ENCODE assay signal across 32 mouse cellular contexts in genomic region chr3:128412157-128412556, GRCm38 (mm10).
DNase-seq lines count a peak whose midpoint lies in the region; ATAC-seq lines count a peak whose summit lies in the region.
"Had no signal": no experiment of that assay in that cellular context is flagged by ENCODE, and none has a peak within 500 bp of the region (broad histone marks: within the 10 kb centered on the region; RNA-seq: fewer than 3 reads in every experiment).

No protein-coding gene starts in this region.

- no peak overlapping the region for H3K4me3 ChIP-seq in forebrain, embryonic 14.5 days (ENCODE audit: low read depth, low read length)
- H3K4me3 ChIP-seq in forebrain, embryonic 15.5 days = no peak overlapping the region
- no peak overlapping the region for H3K4me3 ChIP-seq in midbrain, embryonic 11.5 days (ENCODE audit: low read depth, low read length)
- H3K4me3 ChIP-seq in midbrain, embryonic 13.5 days (replicated peaks) = no peak overlapping the region
- H3K4me3 ChIP-seq: embryonic facial prominence, embryonic 15.5 days; gastrocnemius, adult 2 months; limb, embryonic 10.5 days; limb, embryonic 15.5 days; liver, embryonic 13.5 days; midbrain, embryonic 10.5 days; neural tube, embryonic 13.5 days had no signal

- no peak overlapping the region for H3K27ac ChIP-seq in forebrain, embryonic 14.5 days (ENCODE audit: low read depth, low read length)
- no peak overlapping the region for H3K27ac ChIP-seq in forebrain, embryonic 15.5 days (replicated peaks)
- H3K27ac ChIP-seq in midbrain, embryonic 11.5 days (ENCODE audit: low read depth, low read length) = no peak overlapping the region
- no peak overlapping the region for H3K27ac ChIP-seq in midbrain, embryonic 13.5 days
- H3K27ac ChIP-seq: embryonic facial prominence, embryonic 15.5 days; gastrocnemius, adult 2 months; limb, embryonic 10.5 days; limb, embryonic 15.5 days; liver, embryonic 13.5 days; midbrain, embryonic 10.5 days; neural tube, embryonic 13.5 days; stomach, postnatal 0 days had no signal

- DNase-seq in embryo, embryonic 11 days = peak; percentile 23
- DNase-seq in embryo, embryonic 9.5 days (ENCODE audit: extremely low spot score) = no peak
- DNase-seq in forebrain, embryonic 14.5 days (ENCODE audit: low spot score) = peak; percentile 49
- DNase-seq in midbrain, embryonic 11.5 days (ENCODE audit: low spot score, missing footprints) = peak; percentile 84
- peak; percentile 17 for DNase-seq in R1 (ENCODE audit: low read depth, low spot score)
- no peak for DNase-seq in cerebellum, postnatal 36 days
- DNase-seq: adrenal gland, postnatal 25 days; cerebellum, adult 18-20 months; cerebellum, postnatal 10 days; gastrocnemius, adult 2 months; gastrocnemius, postnatal 36 days; heart, adult 18-20 months; heart, postnatal 36 days; kidney, adult 11 months; kidney, postnatal 14 days; layer of hippocampus, adult 9-11 months; liver, embryonic 13.5 days; lung, adult 2 months; lung, postnatal 14 days; right cerebral cortex, postnatal 4 days; thymus, adult 18-20 months; thymus, postnatal 36 days had no signal

- H3K9ac ChIP-seq in forebrain, embryonic 14.5 days (ENCODE audit: low read length) = no peak overlapping the region
- H3K9ac ChIP-seq in forebrain, embryonic 15.5 days (replicated peaks) = no peak overlapping the region
- no peak overlapping the region for H3K9ac ChIP-seq in midbrain, embryonic 11.5 days (ENCODE audit: low read length)
- H3K9ac ChIP-seq in midbrain, embryonic 13.5 days (replicated peaks) = no peak overlapping the region
- H3K9ac ChIP-seq: embryonic facial prominence, embryonic 15.5 days; limb, embryonic 15.5 days; liver, embryonic 13.5 days; neural tube, embryonic 13.5 days had no signal

- no peaks in the 10 kb centered on the region for H3K27me3 ChIP-seq in forebrain, embryonic 14.5 days (replicated peaks; ENCODE audit: control insufficient read depth, insufficient read depth, low read length)
- no peaks in the 10 kb centered on the region for H3K27me3 ChIP-seq in forebrain, embryonic 15.5 days
- H3K27me3 ChIP-seq in midbrain, embryonic 11.5 days (ENCODE audit: control insufficient read depth, insufficient read depth, low read length) = no peaks in the 10 kb centered on the region
- no peaks in the 10 kb centered on the region for H3K27me3 ChIP-seq in midbrain, embryonic 13.5 days
- H3K27me3 ChIP-seq: embryonic facial prominence, embryonic 15.5 days; limb, embryonic 15.5 days; liver, embryonic 13.5 days; neural tube, embryonic 13.5 days; Patski had no signal

- H3K4me1 ChIP-seq in forebrain, embryonic 14.5 days (ENCODE audit: control insufficient read depth, insufficient read depth, low read length) = no peaks in the 10 kb centered on the region
- no peaks in the 10 kb centered on the region for H3K4me1 ChIP-seq in forebrain, embryonic 15.5 days
- peaks cover 4% of the 10 kb centered on the region; the same call in 1 of the 2 replicates for H3K4me1 ChIP-seq in midbrain, embryonic 11.5 days (ENCODE audit: control insufficient read depth, insufficient read depth, low read length)
- H3K4me1 ChIP-seq in midbrain, embryonic 13.5 days (replicated peaks) = peaks cover 3% of the 10 kb centered on the region
- H3K4me1 ChIP-seq: embryonic facial prominence, embryonic 15.5 days; limb, embryonic 10.5 days; limb, embryonic 15.5 days; liver, embryonic 13.5 days; neural tube, embryonic 13.5 days had no signal

- peak; percentile 50; the same call in 1 of the 2 replicates for ATAC-seq in forebrain, embryonic 14.5 days
- ATAC-seq in forebrain, embryonic 15.5 days (replicated peaks) = no peak
- ATAC-seq in midbrain, embryonic 11.5 days (ENCODE audit: low FRiP score) = peak; percentile 84
- ATAC-seq in midbrain, embryonic 13.5 days = no peak
- ATAC-seq: Patski had no signal

- H3K36me3 ChIP-seq in forebrain, embryonic 14.5 days (ENCODE audit: control insufficient read depth, insufficient read depth, low read length) = no peaks in the 10 kb centered on the region
- H3K36me3 ChIP-seq in forebrain, embryonic 15.5 days = no peaks in the 10 kb centered on the region
- no peaks in the 10 kb centered on the region for H3K36me3 ChIP-seq in midbrain, embryonic 11.5 days (ENCODE audit: control insufficient read depth, insufficient read depth, low read length)
- H3K36me3 ChIP-seq in midbrain, embryonic 13.5 days = no peaks in the 10 kb centered on the region
- H3K36me3 ChIP-seq: embryonic facial prominence, embryonic 15.5 days; limb, embryonic 10.5 days; limb, embryonic 15.5 days; liver, embryonic 13.5 days; midbrain, embryonic 10.5 days; neural tube, embryonic 13.5 days had no signal

- no peaks in the 10 kb centered on the region for H3K9me3 ChIP-seq in forebrain, embryonic 14.5 days (replicated peaks; ENCODE audit: control insufficient read depth, low read length)
- no peaks in the 10 kb centered on the region for H3K9me3 ChIP-seq in forebrain, embryonic 15.5 days
- H3K9me3 ChIP-seq in midbrain, embryonic 11.5 days (ENCODE audit: control insufficient read depth, low read length) = no peaks in the 10 kb centered on the region
- H3K9me3 ChIP-seq in midbrain, embryonic 13.5 days = no peaks in the 10 kb centered on the region
- H3K9me3 ChIP-seq: embryonic facial prominence, embryonic 15.5 days; limb, embryonic 10.5 days; limb, embryonic 15.5 days; midbrain, embryonic 10.5 days; neural tube, embryonic 13.5 days had no signal

- H3K4me2 ChIP-seq in forebrain, embryonic 14.5 days (ENCODE audit: low read length) = no peak overlapping the region
- H3K4me2 ChIP-seq in forebrain, embryonic 15.5 days (replicated peaks) = no peak overlapping the region
- no peak overlapping the region for H3K4me2 ChIP-seq in midbrain, embryonic 11.5 days
- H3K4me2 ChIP-seq in midbrain, embryonic 13.5 days (replicated peaks) = no peak overlapping the region
- H3K4me2 ChIP-seq: embryonic facial prominence, embryonic 15.5 days; heart, embryonic 11.5 days; limb, embryonic 15.5 days; liver, embryonic 13.5 days; neural tube, embryonic 13.5 days had no signal

Comparison
In these comparisons a context has a peak if more than half of its experiments do, and no peak if none do; other contexts are left out.
1. DNase-seq: peak in embryo, embryonic 11 days (single experiment), forebrain, embryonic 14.5 days (single experiment), midbrain, embryonic 11.5 days (single experiment) and R1 (single experiment); none in embryo, embryonic 9.5 days (single experiment) and cerebellum, postnatal 36 days (0 of 2).
2. ATAC-seq: peak in forebrain, embryonic 14.5 days (single experiment) and midbrain, embryonic 11.5 days (single experiment); none in forebrain, embryonic 15.5 days (single experiment) and midbrain, embryonic 13.5 days (single experiment).